Mouse (Mus musculus) neural tube, embryonic 15.5 days (tissue): ENCODE data around the gene Pik3r5. TPM values are rescaled to one million over a fixed set of nuclear protein-coding genes. Genes with fewer than 3 reads are reported as not detected.

Source experiments
- ATAC-seq: fragments of 200-750 bp; cut with Nextera tagmentation; 2 replicates; pipeline ENCODE4 v1.8.0; 2017; ENCODE audit warnings: mild to moderate bottlenecking, moderate TSS enrichment, moderate library complexity; ENCODE audit not compliant: low FRiP score
- H3K27ac ChIP-seq: fragments of 300-500 bp; sonication (generic); replicated peaks from 2 replicates; pipeline ENCODE4 v1.5.1; 2015; ENCODE audit warnings: mild to moderate bottlenecking, inconsistent platforms
- H3K27me3 ChIP-seq: fragments of 300-500 bp; sonication (generic); replicated peaks from 2 replicates; pipeline ENCODE4 v1.6.1; 2015; ENCODE audit warnings: inconsistent platforms
- H3K36me3 ChIP-seq: fragments of 300-500 bp; sonication (generic); 2 replicates; pipeline ENCODE4 v1.6.1; 2015; ENCODE audit warnings: inconsistent platforms
- H3K4me1 ChIP-seq: fragments of 300-500 bp; sonication (generic); 2 replicates; pipeline ENCODE4 v1.6.1; 2015; ENCODE audit warnings: inconsistent platforms
- H3K4me2 ChIP-seq: fragments of 300-500 bp; sonication (generic); 2 replicates; pipeline ENCODE4 v1.6.1; 2015; ENCODE audit warnings: inconsistent platforms, mild to moderate bottlenecking, moderate library complexity
- H3K4me3 ChIP-seq: fragments of 300-500 bp; sonication (generic); replicated peaks from 2 replicates; pipeline ENCODE4 v1.5.1; 2015; ENCODE audit warnings: mild to moderate bottlenecking, inconsistent platforms
- H3K9ac ChIP-seq: fragments of 300-500 bp; sonication (generic); replicated peaks from 2 replicates; pipeline ENCODE4 v1.6.1; 2015; ENCODE audit warnings: mild to moderate bottlenecking, inconsistent platforms
- H3K9me3 ChIP-seq: fragments of 300-500 bp; sonication (generic); replicated peaks from 2 replicates; pipeline ENCODE4 v1.6.1; 2016; ENCODE audit warnings: inconsistent platforms
- WGBS: fragments of 180-500 bp; shearing (Covaris S2); methylation state at CpG from one replicate; pipeline ENCODE4 v1.1.7; 2015; ENCODE audit warnings: mixed read lengths; 5-methylcytosine and 5-hydroxymethylcytosine counted together
- polyA plus RNA-seq: library from polyadenylated mRNA; unstranded; fragments of >200 nt; fragmentation: Nextera tagmentation; extraction: Ambion mirVana; gene quantifications from 2 replicates; pipeline ENCODE4 v1.2.1, GENCODE M21; 2015

The Pik3r5 gene
- polyA plus RNA-seq, 1 experiment from 2014 or later, result 0.72 TPM

DNA sequence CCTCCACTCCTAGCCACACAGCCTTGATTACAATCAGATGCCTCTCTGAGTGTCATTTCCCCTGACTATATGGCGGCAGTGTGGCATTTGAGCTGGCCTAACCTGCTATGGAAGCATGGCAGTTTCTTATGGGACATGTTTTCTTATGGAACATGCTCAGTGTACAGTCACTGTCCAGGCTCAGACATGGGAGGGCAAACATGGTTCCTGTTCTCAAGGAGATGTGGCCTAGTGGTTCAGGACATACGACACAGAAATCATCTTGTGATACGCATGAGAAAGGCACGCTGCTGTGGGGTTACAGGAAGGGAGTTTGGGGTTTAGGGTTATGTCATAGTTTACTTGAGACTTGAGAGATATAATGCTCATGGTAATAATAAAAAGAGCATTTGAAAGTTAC, 3.7 kb downstream of the Pik3r5 start:
- no peak overlapping the region for H3K9ac ChIP-seq
- H3K4me2 ChIP-seq, result no peak overlapping the region
- H3K4me3 ChIP-seq, result no peak overlapping the region
- WGBS, result 89% methylated on average over 4 of the region's 4 CpGs
- H3K4me1 ChIP-seq, result peaks cover 14% of the 10 kb centered on the region
- no peaks in the 10 kb centered on the region for H3K36me3 ChIP-seq
- H3K9me3 ChIP-seq, result no peaks in the 10 kb centered on the region
- no peak for ATAC-seq
- peaks cover 14% of the 10 kb centered on the region; the same call in 1 of the 2 replicates for H3K27me3 ChIP-seq
- H3K27ac ChIP-seq, result no peak overlapping the region

DNA sequence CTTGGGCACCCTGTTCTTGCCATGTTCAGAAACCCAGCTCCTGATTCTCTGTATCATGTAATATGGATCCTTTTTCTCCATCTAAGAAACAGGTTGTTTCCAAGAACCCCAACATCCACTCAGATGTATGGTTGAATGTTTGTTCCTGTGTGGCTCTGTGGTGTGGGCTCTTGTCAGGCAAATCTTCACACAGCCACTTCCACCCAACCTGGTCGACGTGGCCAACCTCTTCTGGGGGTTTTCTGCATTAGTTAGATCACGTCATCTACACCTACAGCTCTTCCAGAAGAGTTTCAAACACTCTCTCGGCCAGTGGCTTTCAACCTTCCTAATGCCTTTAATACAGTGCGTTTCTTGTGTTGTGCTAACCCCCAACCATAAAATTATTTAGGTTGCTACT, 4.5 kb downstream of the Pik3r5 start:
- peaks cover 10% of the 10 kb centered on the region; the same call in 1 of the 2 replicates for H3K27me3 ChIP-seq
- no peak for ATAC-seq
- no peak overlapping the region for H3K4me3 ChIP-seq
- H3K27ac ChIP-seq, result no peak overlapping the region
- no peaks in the 10 kb centered on the region for H3K9me3 ChIP-seq
- no peak overlapping the region for H3K4me2 ChIP-seq
- WGBS, result 85% methylated on average over 5 of the region's 5 CpGs
- peaks cover 14% of the 10 kb centered on the region for H3K4me1 ChIP-seq
- no peaks in the 10 kb centered on the region for H3K36me3 ChIP-seq
- H3K9ac ChIP-seq, result no peak overlapping the region

DNA sequence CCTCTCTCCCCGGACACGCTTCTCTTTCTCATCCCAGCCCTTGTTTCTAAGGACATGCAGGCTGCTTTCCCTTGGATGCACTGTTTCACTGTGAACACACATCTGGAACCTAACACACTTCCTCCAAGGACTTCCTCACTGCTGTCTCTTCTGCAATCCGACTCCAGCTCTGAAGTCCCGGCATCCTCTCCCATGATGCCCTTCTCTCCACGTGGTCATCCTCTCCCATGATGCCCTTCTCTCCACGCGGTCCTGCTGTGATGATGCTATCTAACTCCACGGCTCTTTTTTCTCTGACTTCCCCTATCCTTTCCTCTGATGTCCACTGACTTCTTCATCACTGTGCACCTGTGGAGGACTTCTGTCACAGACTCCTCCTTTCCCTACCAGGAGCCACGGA, 8.2 kb downstream of the Pik3r5 start:
- no peak for ATAC-seq
- 81% methylated on average over 9 of the region's 9 CpGs for WGBS
- Histone ChIP-seq H3K36me3 (no peaks in the 10 kb centered on the region), H3K27me3 (no peaks in the 10 kb centered on the region), H3K4me3 (no peak overlapping the region), H3K4me2 (no peak overlapping the region), H3K9ac (no peak overlapping the region), H3K9me3 (no peaks in the 10 kb centered on the region), H3K4me1 (no peaks in the 10 kb centered on the region), H3K27ac (no peak overlapping the region)

GRCm38 (mm10) chr11:68440965-68441364, 9.0 kb downstream of the Pik3r5 start:
- WGBS, result 76% methylated on average over 5 of the region's 5 CpGs
- no peaks in the 10 kb centered on the region for H3K36me3 ChIP-seq

GRCm38 (mm10) chr11:68442346-68442745, 10.4 kb downstream of the Pik3r5 start:
- WGBS, result 92% methylated on average over 8 of the region's 8 CpGs
- ATAC-seq, result no peak
- H3K9me3 ChIP-seq, result no peaks in the 10 kb centered on the region
- no peak overlapping the region for H3K4me3 ChIP-seq
- no peaks in the 10 kb centered on the region for H3K36me3 ChIP-seq
- no peak overlapping the region for H3K4me2 ChIP-seq
- no peaks in the 10 kb centered on the region for H3K4me1 ChIP-seq
- H3K27me3 ChIP-seq, result no peaks in the 10 kb centered on the region
- no peak overlapping the region for H3K9ac ChIP-seq
- no peak overlapping the region for H3K27ac ChIP-seq

More at GRCm38 (mm10) chr11:68440965-68441364, 9.0 kb downstream of the Pik3r5 start:
- Histone ChIP-seq H3K4me2 (no peak overlapping the region), H3K27me3 (no peaks in the 10 kb centered on the region), H3K9me3 (no peaks in the 10 kb centered on the region), H3K27ac (no peak overlapping the region), H3K9ac (no peak overlapping the region), H3K4me1 (no peaks in the 10 kb centered on the region), H3K4me3 (no peak overlapping the region)
- ATAC-seq, result no peak

- Histone ChIP-seq H3K4me2 (no peak overlapping the region), H3K36me3 (no peaks in the 10 kb centered on the region), H3K27ac (no peak overlapping the region), H3K4me1 (no peaks in the 10 kb centered on the region), H3K9ac (no peak overlapping the region), H3K4me3 (no peak overlapping the region), H3K27me3 (no peaks in the 10 kb centered on the region), H3K9me3 (no peaks in the 10 kb centered on the region)
- no peak for ATAC-seq
- 84% methylated on average over 12 of the region's 12 CpGs for WGBS
These were observed 11.2 kb downstream of the Pik3r5 start for GRCm38 (mm10) chr11:68442983-68443638.

DNA sequence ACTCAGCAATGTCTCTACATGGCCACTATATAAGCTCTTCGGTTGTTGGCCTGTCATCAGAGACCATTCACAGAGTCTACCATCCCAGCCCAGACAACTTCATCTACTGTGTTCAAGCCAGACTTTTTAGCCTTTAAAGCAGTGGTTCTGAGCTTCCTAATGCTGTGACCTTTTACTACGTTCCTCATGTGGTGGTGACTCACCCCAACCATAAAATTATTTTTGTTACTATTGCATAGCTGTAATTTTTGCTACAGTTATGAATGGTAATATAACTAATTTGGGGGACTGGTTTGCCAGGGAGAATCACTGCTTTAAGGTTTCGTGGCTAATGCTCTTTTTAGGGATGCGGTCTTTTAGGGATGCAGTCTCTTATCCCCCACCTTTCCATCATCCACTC, 14.0 kb downstream of the Pik3r5 start:
- Histone ChIP-seq H3K27me3 (no peaks in the 10 kb centered on the region), H3K9ac (no peak overlapping the region), H3K27ac (no peak overlapping the region), H3K4me1 (peaks cover 5% of the 10 kb centered on the region), H3K36me3 (no peaks in the 10 kb centered on the region), H3K4me3 (no peak overlapping the region), H3K9me3 (no peaks in the 10 kb centered on the region), H3K4me2 (no peak overlapping the region)
- no peak for ATAC-seq
- WGBS, result 92% methylated on average over 4 of the region's 4 CpGs

- H3K27me3 ChIP-seq, result no peaks in the 10 kb centered on the region
- no peak overlapping the region for H3K9ac ChIP-seq
- peaks cover 12% of the 10 kb centered on the region for H3K4me1 ChIP-seq
- no peak overlapping the region for H3K4me2 ChIP-seq
- no peaks in the 10 kb centered on the region for H3K36me3 ChIP-seq
- no peak overlapping the region for H3K27ac ChIP-seq
- no peak overlapping the region for H3K4me3 ChIP-seq
- no peak for ATAC-seq
- 95% methylated on average over 4 of the region's 4 CpGs for WGBS
- H3K9me3 ChIP-seq, result no peaks in the 10 kb centered on the region
These were observed 14.6 kb downstream of the Pik3r5 start for GRCm38 (mm10) chr11:68446547-68446946.

DNA sequence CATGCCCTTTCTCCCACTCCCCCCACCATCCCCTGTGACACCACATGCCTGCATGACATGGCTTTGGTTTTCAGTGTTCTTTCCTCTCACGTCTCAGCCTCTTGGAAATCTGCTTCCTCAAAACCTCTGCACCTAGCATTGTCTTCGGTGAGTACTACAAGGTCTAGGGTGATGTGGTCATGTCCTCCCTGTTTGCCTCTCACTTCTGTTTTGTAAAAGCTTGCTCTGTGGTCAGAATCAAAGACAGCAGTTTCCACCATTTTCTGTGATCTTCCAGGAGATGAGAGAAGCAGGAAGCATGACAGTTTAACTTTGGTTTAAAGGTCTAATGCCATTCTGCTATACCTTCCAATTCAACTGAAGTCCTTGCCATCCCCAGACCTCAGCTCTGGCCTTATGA, 15.3 kb downstream of the Pik3r5 start:
- no peak overlapping the region for H3K27ac ChIP-seq
- no peak overlapping the region for H3K4me3 ChIP-seq
- no peaks in the 10 kb centered on the region for H3K36me3 ChIP-seq
- no peak overlapping the region for H3K4me2 ChIP-seq
- peaks cover 12% of the 10 kb centered on the region for H3K4me1 ChIP-seq
- ATAC-seq, result no peak
- WGBS, result 89% methylated on average over 2 of the region's 2 CpGs
- H3K9ac ChIP-seq, result no peak overlapping the region
- no peaks in the 10 kb centered on the region for H3K27me3 ChIP-seq
- H3K9me3 ChIP-seq, result no peaks in the 10 kb centered on the region

DNA sequence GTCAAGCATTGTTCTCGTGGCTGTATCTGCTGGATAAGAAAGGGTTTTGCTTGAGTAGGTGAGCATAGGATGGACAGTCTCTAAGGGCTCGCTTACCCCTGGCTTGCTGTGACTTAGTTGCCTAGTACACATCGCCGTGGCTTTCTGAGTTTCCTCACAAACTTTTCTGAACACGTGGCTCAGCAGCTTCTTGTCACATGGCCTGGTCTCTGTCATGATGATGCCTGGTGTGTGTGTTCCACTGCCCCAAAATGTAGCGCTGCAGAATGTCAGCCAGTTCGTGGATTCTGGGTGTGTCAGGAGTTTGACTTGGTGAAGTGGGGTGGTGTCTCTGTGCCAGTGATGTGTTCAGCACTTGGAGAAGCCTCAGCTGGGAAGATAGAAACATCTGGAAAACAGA, 16.4 kb downstream of the Pik3r5 start:
- no peak overlapping the region for H3K27ac ChIP-seq
- H3K4me3 ChIP-seq, result no peak overlapping the region
- H3K4me1 ChIP-seq, result peaks cover 12% of the 10 kb centered on the region
- no peaks in the 10 kb centered on the region for H3K27me3 ChIP-seq
- ATAC-seq, result no peak
- H3K4me2 ChIP-seq, result no peak overlapping the region
- no peaks in the 10 kb centered on the region for H3K9me3 ChIP-seq
- no peak overlapping the region for H3K9ac ChIP-seq
- 90% methylated on average over 7 of the region's 7 CpGs for WGBS
- H3K36me3 ChIP-seq, result no peaks in the 10 kb centered on the region

- no peak overlapping the region for H3K4me3 ChIP-seq
- no peak overlapping the region for H3K4me2 ChIP-seq
- no peak overlapping the region for H3K27ac ChIP-seq
- H3K9me3 ChIP-seq, result no peaks in the 10 kb centered on the region
- peaks cover 12% of the 10 kb centered on the region for H3K4me1 ChIP-seq
- H3K36me3 ChIP-seq, result no peaks in the 10 kb centered on the region
- WGBS, result 69% methylated on average over 10 of the region's 10 CpGs
- no peak for ATAC-seq
- H3K9ac ChIP-seq, result no peak overlapping the region
- no peaks in the 10 kb centered on the region for H3K27me3 ChIP-seq
These were observed 19.4 kb downstream of the Pik3r5 start for GRCm38 (mm10) chr11:68451282-68451735.

GRCm38 (mm10) chr11:68451747-68452405, 20.0 kb downstream of the Pik3r5 start:
- Histone ChIP-seq H3K4me3 (no peak overlapping the region), H3K27ac (no peak overlapping the region), H3K9ac (no peak overlapping the region), H3K27me3 (no peaks in the 10 kb centered on the region), H3K4me1 (peaks cover 12% of the 10 kb centered on the region), H3K36me3 (no peaks in the 10 kb centered on the region), H3K4me2 (no peak overlapping the region), H3K9me3 (no peaks in the 10 kb centered on the region)
- WGBS, result 65% methylated on average over 5 of the region's 5 CpGs
- ATAC-seq, result no peak
